Mouse (Mus musculus): Measurements from ENCODE around the gene Ddx46. TPM values are rescaled to one million over a fixed set of nuclear protein-coding genes. Genes with fewer than 3 reads are reported as not detected.
"Not testable (repeated sequence)": the region's sequence is repeated elsewhere in the genome, so short reads cannot be mapped to it uniquely, and the experiment has no call there.

Ddx46 gene
- total RNA-seq (2021), result 10 to 100 TPM; 28.2 to 35.0 TPM
- long read RNA-seq, experiment 1, full-length matches to known transcripts, result 11 of 31 reads
- long read RNA-seq, experiment 1, partial matches to known transcripts, result 5 of 31 reads
- long read RNA-seq, experiment 1, other reads (novel, unspliced or antisense), result 15 of 31 reads
- long read RNA-seq, experiment 2, full-length matches to known transcripts, result 23 of 40 reads
- long read RNA-seq, experiment 2, partial matches to known transcripts, result 7 of 40 reads
- long read RNA-seq, experiment 2, other reads (novel, unspliced or antisense), result 10 of 40 reads

GRCm38 (mm10) chr13:55634639-55635127 lies at the start of gene Ddx46:
Ddx46 (plus strand) TSS chr13:55635027.
- peak; percentile 90 to 92 for DNase-seq (ENCODE audit: low spot score in 2 of 2)

- no peak for DNase-seq (ENCODE audit: low spot score in 2 of 2)
Observed at GRCm38 (mm10) chr13:55591961-55592490, 42.8 kb upstream of the Ddx46 start.

- peak; percentile 93 to 96 for DNase-seq (ENCODE audit: low spot score in 2 of 2)
Observed at GRCm38 (mm10) chr13:55592512-55593253, 42.1 kb upstream of the Ddx46 start.

- DNase-seq (ENCODE audit: low spot score in 2 of 2), result no peak
Observed at GRCm38 (mm10) chr13:55593254-55593747, 41.5 kb upstream of the Ddx46 start.

GRCm38 (mm10) chr13:55595375-55595774 lies 39.5 kb upstream of the Ddx46 start:
- DNase-seq (ENCODE audit: low spot score in 2 of 2), result no peak

GRCm38 (mm10) chr13:55596802-55597201 lies 38.0 kb upstream of the Ddx46 start:
- no peak for DNase-seq (ENCODE audit: low spot score in 2 of 2)

GRCm38 (mm10) chr13:55599566-55600540 lies 35.0 kb upstream of the Ddx46 start, which contains the start of gene B4galt7:
B4galt7 (plus strand) TSS chr13:55599896.
- DNase-seq (ENCODE audit: low spot score in 2 of 2), result peak; percentile 85 to 87

- no peak for DNase-seq (ENCODE audit: low spot score in 2 of 2)
Observed at GRCm38 (mm10) chr13:55600657-55601056, 34.2 kb upstream of the Ddx46 start.

- DNase-seq (ENCODE audit: low spot score in 2 of 2), result peak; percentile 75 to 83
Observed at GRCm38 (mm10) chr13:55601611-55602010, 33.2 kb upstream of the Ddx46 start.

- DNase-seq (ENCODE audit: low spot score in 2 of 2), result no peak
Observed at GRCm38 (mm10) chr13:55604606-55605005, 30.2 kb upstream of the Ddx46 start.

- DNase-seq (ENCODE audit: low spot score in 2 of 2), result no peak
Observed at GRCm38 (mm10) chr13:55606899-55607623, 27.8 kb upstream of the Ddx46 start.

- DNase-seq (ENCODE audit: low spot score in 2 of 2), result no peak
Observed at GRCm38 (mm10) chr13:55607624-55608006, 27.2 kb upstream of the Ddx46 start.

- no peak for DNase-seq (ENCODE audit: low spot score in 2 of 2)
Observed at GRCm38 (mm10) chr13:55611996-55612395, 22.8 kb upstream of the Ddx46 start.

GRCm38 (mm10) chr13:55613471-55613870 lies 21.4 kb upstream of the Ddx46 start:
- no peak for DNase-seq (ENCODE audit: low spot score in 2 of 2)

- no peak for DNase-seq (ENCODE audit: low spot score in 2 of 2)
Observed at GRCm38 (mm10) chr13:55619328-55619727, 15.5 kb upstream of the Ddx46 start.

- DNase-seq (ENCODE audit: low spot score in 2 of 2), result no peak
Observed at GRCm38 (mm10) chr13:55620275-55620674, 14.6 kb upstream of the Ddx46 start.

- DNase-seq (ENCODE audit: low spot score in 2 of 2), result not testable (repeated sequence)
Observed at GRCm38 (mm10) chr13:55622156-55622648, 12.6 kb upstream of the Ddx46 start.

- peak; percentile 64 to 88 for DNase-seq (ENCODE audit: low spot score in 2 of 2)
Observed at GRCm38 (mm10) chr13:55622649-55623541, 11.9 kb upstream of the Ddx46 start, which contains the start of gene Caml. Caml (plus strand) TSS chr13:55623005.

GRCm38 (mm10) chr13:55635146-55635571 lies 332 bp downstream of the Ddx46 start:
- DNase-seq (ENCODE audit: low spot score in 2 of 2), result no peak

Data from gastrocnemius, postnatal 4 days (tissue).